Mouse (Mus musculus) G1E (cell line): ENCODE results near the gene Rimklb.

Experiments
- CTCF ChIP-seq: IDR thresholded peaks from 2 replicates; pipeline ENCODE4 v1.5.1; 2012; ENCODE audit warnings: low read depth, low read length, inconsistent platforms, mixed read lengths
- GATA1 ChIP-seq: IDR thresholded peaks from 2 replicates; pipeline ENCODE4 v1.6.1; 2012; ENCODE audit warnings: borderline replicate concordance, low read length, inconsistent platforms, mixed read lengths

DNA sequence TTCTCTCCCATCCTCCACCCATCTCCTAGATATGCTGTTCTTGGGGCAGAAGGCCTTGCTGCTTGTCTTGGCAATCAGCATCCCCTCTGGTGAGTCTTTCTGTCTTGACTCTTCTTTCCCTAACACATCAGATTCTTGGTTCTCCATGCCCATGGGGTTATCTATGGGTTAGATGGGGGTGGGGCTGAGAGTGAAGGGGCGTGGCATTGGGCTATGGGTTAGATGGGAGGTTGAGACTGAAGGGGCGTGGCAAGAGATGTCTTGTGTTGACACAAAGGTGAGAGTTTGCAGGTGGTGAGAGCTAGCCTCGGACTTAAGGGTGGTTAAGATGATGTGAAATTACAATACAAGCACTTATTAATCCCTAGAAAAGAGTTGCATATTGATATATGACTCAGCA, 15.8 kb upstream of the Rimklb start:
- TF ChIP-seq CTCF = no peak
- TF ChIP-seq GATA1 = no peak
